Mouse (Mus musculus) embryonic fibroblast, embryonic 13.5 days (primary cell): Measurements from ENCODE around the gene Plxdc1. TPM values are rescaled to one million over a fixed set of nuclear protein-coding genes. Genes with fewer than 3 reads are reported as not detected.

Experiments used
- H3K27ac ChIP-seq: 2 replicates; pipeline ENCODE4 v1.5.1; 2012; ENCODE audit warnings: low read length, control low read depth, inconsistent platforms; ENCODE audit not compliant: insufficient read depth
- H3K4me1 ChIP-seq: 2 replicates; pipeline ENCODE4 v1.6.1; 2011; ENCODE audit warnings: low read length; ENCODE audit not compliant: control insufficient read depth, insufficient read depth
- H3K4me3 ChIP-seq: 2 replicates; pipeline ENCODE4 v1.5.1; 2011; ENCODE audit warnings: mild to moderate bottlenecking, control low read depth, low read length; ENCODE audit not compliant: insufficient read depth
- CTCF ChIP-seq: IDR thresholded peaks from 2 replicates; pipeline ENCODE4 v1.5.1; 2011; ENCODE audit warnings: mild to moderate bottlenecking, control low read depth, low read length, moderate library complexity, borderline replicate concordance; ENCODE audit not compliant: insufficient read depth
- POLR2A ChIP-seq: IDR thresholded peaks from 2 replicates; pipeline ENCODE4 v1.6.1; 2011; ENCODE audit warnings: low read depth, mild to moderate bottlenecking, control low read depth, low read length, moderate library complexity
- polyA plus RNA-seq: library from polyadenylated mRNA; stranded (reverse); fragments of >200 nt; gene quantifications from 2 replicates; pipeline ENCODE4 v1.2.4, GENCODE M21; 2011; ENCODE audit warnings: low read depth; ENCODE audit not compliant: missing spikeins, insufficient read length

Gene Plxdc1
- polyA plus RNA-seq, 1 experiment: 0.86 TPM

DNA sequence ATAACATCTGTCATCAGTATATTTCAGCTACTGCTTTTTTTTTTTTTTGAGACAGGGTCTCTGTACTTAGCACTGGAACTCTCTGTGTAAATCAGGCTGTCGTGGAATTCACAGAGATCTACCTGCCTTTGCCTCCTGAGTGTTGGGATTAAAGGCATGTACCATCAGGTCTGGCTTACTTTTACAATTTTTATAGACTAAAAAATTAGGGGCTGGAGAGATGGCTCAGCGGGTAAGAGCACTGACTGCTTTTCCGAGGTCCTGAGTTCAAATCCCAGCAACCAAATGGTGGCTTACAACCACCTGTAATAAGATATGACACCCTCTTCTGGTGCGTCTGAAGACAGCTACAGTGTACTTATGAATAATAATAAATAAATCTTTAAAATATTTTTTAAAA, 105.9 kb downstream of the Plxdc1 start:
- H3K4me3 ChIP-seq: no peak overlapping the region
- H3K27ac ChIP-seq: no peak overlapping the region
- TF ChIP-seq CTCF (no peak), POLR2A (no peak)
- no peaks in the 10 kb centered on the region for H3K4me1 ChIP-seq

DNA sequence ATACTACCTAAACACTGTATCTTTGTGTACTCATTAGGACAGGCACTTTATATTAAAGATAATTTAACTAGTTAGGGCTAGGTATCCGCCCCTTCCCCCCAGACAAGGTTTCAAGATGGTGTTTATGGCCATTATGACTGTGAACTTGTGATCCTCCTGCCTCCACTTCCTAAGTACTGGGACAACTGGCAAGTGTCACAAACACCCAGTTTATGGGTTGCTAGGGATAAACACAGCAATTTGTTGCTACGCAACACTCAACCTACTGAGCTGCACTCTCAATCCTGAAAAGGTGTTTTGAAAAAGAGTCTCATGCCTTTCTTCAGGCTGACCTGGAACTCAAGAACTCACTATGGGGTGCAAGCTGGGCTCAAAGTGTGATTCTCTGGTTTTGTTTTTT, 108.9 kb downstream of the Plxdc1 start:
- TF ChIP-seq CTCF: no peak
- TF ChIP-seq POLR2A: no peak

DNA sequence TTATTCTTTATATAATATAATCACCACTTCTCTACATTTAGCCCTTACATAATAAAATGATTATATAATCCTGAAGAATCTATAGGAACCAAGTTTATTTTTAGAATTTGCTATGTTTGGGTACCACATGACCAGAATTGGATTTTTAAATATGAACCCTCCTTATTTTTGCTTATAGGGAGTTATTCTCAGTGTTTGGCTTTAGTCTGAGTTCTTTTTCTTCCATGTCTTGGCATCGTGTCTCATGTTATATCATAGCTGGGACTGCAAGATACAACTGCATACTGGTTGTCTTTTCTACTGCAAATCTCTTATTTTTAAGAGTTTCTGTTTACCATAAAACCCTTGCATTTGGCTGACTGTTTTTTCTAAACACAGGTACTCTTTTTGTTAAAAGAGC, 111.8 kb downstream of the Plxdc1 start:
- Histone ChIP-seq H3K4me1 (no peaks in the 10 kb centered on the region), H3K4me3 (no peak overlapping the region), H3K27ac (no peak overlapping the region)
- no peak for TF ChIP-seq POLR2A
- no peak for TF ChIP-seq CTCF

More for the DNA sequence above, 108.9 kb downstream of the Plxdc1 start:
- Histone ChIP-seq H3K4me1 (no peaks in the 10 kb centered on the region), H3K4me3 (no peak overlapping the region), H3K27ac (no peak overlapping the region)

Other genes with a start within 250 kb of the Plxdc1 start
- 40.7 and 42.6 TPM in 2 replicates for gene Pip4k2b, start 241.7 kb downstream of the Plxdc1 start, polyA plus RNA-seq
- 14.0 and 16.4 TPM in 2 replicates for gene Cwc25, start 219.9 kb downstream of the Plxdc1 start, polyA plus RNA-seq
- gene 1700001P01Rik, start 210.5 kb downstream of the Plxdc1 start, polyA plus RNA-seq: not detected in 2 replicates
- gene Rpl23, start 204.0 kb downstream of the Plxdc1 start, polyA plus RNA-seq: 548 and 603 TPM in 2 replicates
- gene Lasp1, start 187.4 kb downstream of the Plxdc1 start, polyA plus RNA-seq: 243 and 284 TPM in 2 replicates
- 4.8 and 7.2 TPM in 2 replicates for gene B230217C12Rik, start 145.7 kb downstream of the Plxdc1 start, polyA plus RNA-seq
- 0.53 and 1.4 TPM in 2 replicates for gene Fbxo47, start 102.3 kb downstream of the Plxdc1 start, polyA plus RNA-seq
- 2.2 and 3.8 TPM in 2 replicates for gene Arl5c, start 9.7 kb upstream of the Plxdc1 start, polyA plus RNA-seq
- 4.9 and 7.1 TPM in 2 replicates for gene Cacnb1, start 36.6 kb upstream of the Plxdc1 start, polyA plus RNA-seq
- gene Rpl19, start 40.3 kb upstream of the Plxdc1 start, polyA plus RNA-seq: 1,914 and 2,034 TPM in 2 replicates
- gene Stac2, start 67.0 kb upstream of the Plxdc1 start, polyA plus RNA-seq: 1.7 and 1.9 TPM in 2 replicates
- 30.3 and 34.0 TPM in 2 replicates for gene Fbxl20, start 164.0 kb upstream of the Plxdc1 start, polyA plus RNA-seq
- 52.2 and 59.7 TPM in 2 replicates for gene Med1, start 206.8 kb upstream of the Plxdc1 start, polyA plus RNA-seq
- gene Cdk12, start 216.6 kb upstream of the Plxdc1 start, polyA plus RNA-seq: 41.8 and 42.0 TPM in 2 replicates